Mouse (Mus musculus) CH12.LX (cell line): ENCODE data around the gene Arhgap35. TPM values are rescaled to one million over a fixed set of nuclear protein-coding genes. Genes with fewer than 3 reads are reported as not detected.

Experiments
- DNase-seq: peaks from one replicate; pipeline ENCODE4 v3.0.0-alpha.2; 2013; ENCODE audit errors: extremely low read depth
- H3K27ac ChIP-seq: 2 replicates; pipeline ENCODE4 v1.5.1; 2012; ENCODE audit warnings: low read depth, mild to moderate bottlenecking, control low read depth, moderate library complexity; ENCODE audit not compliant: insufficient read depth
- H3K27me3 ChIP-seq: replicated peaks from 2 replicates; pipeline ENCODE3; 2012; ENCODE audit warnings: inconsistent platforms
- H3K36me3 ChIP-seq, 2 experiments: replicated peaks in 1 of 2; 2 replicates each; pipeline versions ENCODE3 to v1.6.1; 2012; ENCODE audit warnings: inconsistent platforms in 1 of 2, low read length in 1 of 2, mild to moderate bottlenecking in 1 of 2, mixed read lengths in 1 of 2, moderate library complexity in 1 of 2; ENCODE audit not compliant: control insufficient read depth in 1 of 2, insufficient read depth in 1 of 2
- H3K4me1 ChIP-seq, 2 experiments: 2 replicates each; pipeline ENCODE4 v1.6.1; 2012; ENCODE audit warnings: inconsistent platforms in 1 of 2, moderate library complexity in 1 of 2; ENCODE audit not compliant: insufficient read depth in 2 of 2, control insufficient read depth in 1 of 2
- H3K4me2 ChIP-seq: 2 replicates; pipeline ENCODE4 v1.6.1; 2012; ENCODE audit warnings: low read depth, mild to moderate bottlenecking, control low read depth; ENCODE audit not compliant: poor library complexity, insufficient read depth, severe bottlenecking
- H3K4me3 ChIP-seq, 3 experiments: fragments of 150-350 bp in 1 of 3; sonication (generic) in 1 of 3; replicated peaks in 1 of 3; 2 replicates each; pipeline versions ENCODE3 to v1.5.1; 2011 to 2012; ENCODE audit warnings: low read depth in 2 of 3, low read length in 2 of 3, mild to moderate bottlenecking in 2 of 3, moderate library complexity in 2 of 3, control low read depth in 1 of 3, improper control_type of control experiment in 1 of 3, inconsistent platforms in 1 of 3, mixed read lengths in 1 of 3; ENCODE audit not compliant: poor library complexity in 1 of 3
- H3K79me2 ChIP-seq: replicated peaks from 2 replicates; pipeline ENCODE4 v1.6.1; 2012; ENCODE audit warnings: mild to moderate bottlenecking, moderate library complexity; ENCODE audit not compliant: control insufficient read depth, poor library complexity, insufficient read depth, severe bottlenecking; ENCODE audit errors: extremely low read depth
- H3K9ac ChIP-seq: 2 replicates; pipeline ENCODE4 v1.6.1; 2012; ENCODE audit warnings: low read depth, mild to moderate bottlenecking, control low read depth, moderate library complexity; ENCODE audit not compliant: insufficient read depth
- H3K9me3 ChIP-seq: replicated peaks from 2 replicates; pipeline ENCODE3; 2012; ENCODE audit warnings: low read length, inconsistent platforms, mixed read lengths
- BHLHE40 ChIP-seq: IDR thresholded peaks from 2 replicates; pipeline ENCODE4 v1.6.1; 2011; ENCODE audit warnings: mild to moderate bottlenecking, low read depth, low read length, improper control_type of control experiment
- CHD2 ChIP-seq: IDR thresholded peaks from 2 replicates; pipeline ENCODE4 v1.6.1; 2011; ENCODE audit warnings: low read length, improper control_type of control experiment
- CTCF ChIP-seq, 2 experiments: IDR thresholded peaks in 1 of 2; conservative IDR thresholded peaks in 1 of 2; 2 replicates each; pipeline ENCODE4 v1.5.1; 2011 to 2012; ENCODE audit warnings: low read depth in 2 of 2, low read length in 2 of 2, improper control_type of control experiment in 1 of 2, inconsistent platforms in 1 of 2, mild to moderate bottlenecking in 1 of 2, moderate library complexity in 1 of 2
- ELF1 ChIP-seq: IDR thresholded peaks from 2 replicates; pipeline ENCODE4 v1.6.1; 2014; ENCODE audit warnings: low read depth, mild to moderate bottlenecking, inconsistent platforms, low read length, improper control_type of control experiment
- EP300 ChIP-seq: IDR thresholded peaks from 2 replicates; pipeline ENCODE4 v1.6.1; 2011; ENCODE audit warnings: low read length, improper control_type of control experiment
- ETS1 ChIP-seq: conservative IDR thresholded peaks from 2 replicates; pipeline ENCODE4 v1.6.1; 2012; ENCODE audit warnings: low read depth, mild to moderate bottlenecking, inconsistent platforms, low read length, improper control_type of control experiment, moderate library complexity
- GABPA ChIP-seq: IDR thresholded peaks from 2 replicates; pipeline ENCODE4 v1.6.1; 2012; ENCODE audit warnings: low read depth, low read length, improper control_type of control experiment, inconsistent platforms; ENCODE audit not compliant: insufficient replicate concordance
- HCFC1 ChIP-seq: IDR thresholded peaks from 2 replicates; pipeline ENCODE4 v1.6.1; 2012; ENCODE audit warnings: low read depth, mild to moderate bottlenecking, inconsistent platforms, low read length, improper control_type of control experiment
- IRF4 ChIP-seq: IDR thresholded peaks from 2 replicates; pipeline ENCODE4 v1.6.1; 2014; ENCODE audit warnings: low read depth, mild to moderate bottlenecking, inconsistent platforms, low read length, improper control_type of control experiment
- JUND ChIP-seq: conservative IDR thresholded peaks from 2 replicates; pipeline ENCODE4 v1.6.1; 2011; ENCODE audit warnings: low read depth, low read length, improper control_type of control experiment
- KAT2A ChIP-seq: IDR thresholded peaks from 2 replicates; pipeline ENCODE4 v1.6.1; 2012; ENCODE audit warnings: low read length, improper control_type of control experiment, inconsistent platforms; ENCODE audit not compliant: insufficient replicate concordance
- MAFK ChIP-seq: IDR thresholded peaks from 2 replicates; pipeline ENCODE4 v1.6.1; 2011; ENCODE audit warnings: low read length, improper control_type of control experiment; ENCODE audit not compliant: insufficient replicate concordance
- MAX ChIP-seq: IDR thresholded peaks from 2 replicates; pipeline ENCODE4 v1.6.1; 2011; ENCODE audit warnings: low read length, improper control_type of control experiment
- MEF2A ChIP-seq: IDR thresholded peaks from 2 replicates; pipeline ENCODE4 v1.6.1; 2014; ENCODE audit warnings: low read depth, mild to moderate bottlenecking, inconsistent platforms, low read length, improper control_type of control experiment, borderline replicate concordance
- MXI1 ChIP-seq: IDR thresholded peaks from 2 replicates; pipeline ENCODE4 v1.6.1; 2011; ENCODE audit warnings: mild to moderate bottlenecking, low read depth, low read length, improper control_type of control experiment
- NELFE ChIP-seq: IDR thresholded peaks from 2 replicates; pipeline ENCODE4 v1.6.1; 2011; ENCODE audit warnings: low read depth, low read length, improper control_type of control experiment
- NRF1 ChIP-seq: IDR thresholded peaks from 2 replicates; pipeline ENCODE4 v1.6.1; 2014; ENCODE audit warnings: low read depth, mild to moderate bottlenecking, inconsistent platforms, low read length, improper control_type of control experiment, moderate library complexity
- PAX5 ChIP-seq: IDR thresholded peaks from 2 replicates; pipeline ENCODE4 v1.6.1; 2012; ENCODE audit warnings: low read length, inconsistent platforms, mixed read lengths
- POLR2AphosphoS2 ChIP-seq: IDR thresholded peaks from 2 replicates; pipeline ENCODE4 v1.6.1; 2011; ENCODE audit warnings: low read depth, low read length, improper control_type of control experiment
- RCOR1 ChIP-seq: conservative IDR thresholded peaks from 2 replicates; pipeline ENCODE4 v1.6.1; 2012; ENCODE audit warnings: low read depth, mild to moderate bottlenecking, inconsistent platforms, low read length, improper control_type of control experiment
- SIN3A ChIP-seq: IDR thresholded peaks from 2 replicates; pipeline ENCODE4 v1.6.1; 2012; ENCODE audit warnings: low read length, improper control_type of control experiment, inconsistent platforms
- SMC3 ChIP-seq: IDR thresholded peaks from 2 replicates; pipeline ENCODE4 v1.6.1; 2011; ENCODE audit warnings: low read depth, low read length, improper control_type of control experiment
- TBP ChIP-seq: conservative IDR thresholded peaks from 2 replicates; pipeline ENCODE4 v1.6.1; 2011; ENCODE audit warnings: low read depth, low read length, improper control_type of control experiment
- TCF12 ChIP-seq: IDR thresholded peaks from 2 replicates; pipeline ENCODE4 v1.6.1; 2014; ENCODE audit warnings: low read depth, mild to moderate bottlenecking, inconsistent platforms, low read length, improper control_type of control experiment
- UBTF ChIP-seq: IDR thresholded peaks from 2 replicates; pipeline ENCODE4 v1.6.1; 2012; ENCODE audit warnings: low read depth, mild to moderate bottlenecking, inconsistent platforms, low read length, improper control_type of control experiment, moderate library complexity
- USF2 ChIP-seq: conservative IDR thresholded peaks from 2 replicates; pipeline ENCODE4 v1.6.1; 2011; ENCODE audit warnings: low read depth, low read length, improper control_type of control experiment
- ZC3H11A ChIP-seq: IDR thresholded peaks from 2 replicates; pipeline ENCODE4 v1.6.1; 2012; ENCODE audit warnings: low read depth, mild to moderate bottlenecking, inconsistent platforms, low read length, improper control_type of control experiment
- ZKSCAN1 ChIP-seq: IDR thresholded peaks from 2 replicates; pipeline ENCODE4 v1.6.1; 2012; ENCODE audit warnings: low read depth, inconsistent platforms, low read length, improper control_type of control experiment, borderline replicate concordance
- ZMIZ1 ChIP-seq: IDR thresholded peaks from 2 replicates; pipeline ENCODE4 v1.6.1; 2012; ENCODE audit warnings: low read depth, mild to moderate bottlenecking, inconsistent platforms, low read length, improper control_type of control experiment
- ZNF384 ChIP-seq: IDR thresholded peaks from 2 replicates; pipeline ENCODE4 v1.6.1; 2012; ENCODE audit warnings: low read depth, low read length, improper control_type of control experiment, inconsistent platforms
- dilution Hi-C: fragments of 300-500 bp; cut with MboI; formaldehyde crosslinking; loops from 2 replicates; pipeline ENCODE4 v1.14.3; 2020; ENCODE audit warnings: low sequenced_read_pairs; ENCODE audit not compliant: extremely low pct_unique_long_range_greater_than_20kb, extremely low pct_ligation_motif_present
- in situ Hi-C: fragments of 300-500 bp; cut with MboI; formaldehyde crosslinking; loops from 3 replicates; pipeline ENCODE4 v1.14.3; 2019; ENCODE audit warnings: low sequenced_read_pairs, low pct_ligation_motif_present, low pct_unique_long_range_greater_than_20kb, mixed read lengths
- polyA plus RNA-seq: library from polyadenylated mRNA; unstranded; fragments of >175 nt; gene quantifications from 2 replicates; pipeline ENCODE4 v1.2.1, GENCODE M21; 2012; ENCODE audit warnings: low read depth; ENCODE audit not compliant: insufficient read length
- total RNA-seq, 2 experiments: library from RNA; depleted of rRNA; stranded (reverse); fragments of 300-350 nt in 1 of 2; fragments of >200 nt in 1 of 2; gene quantifications; 2 replicates each; pipeline ENCODE4 v1.2.3; 2012 to 2014

The Arhgap35 gene
- total and polyA plus RNA-seq, 3 experiments = 3.0 to 7.2 (median 5.3) TPM

DNA sequence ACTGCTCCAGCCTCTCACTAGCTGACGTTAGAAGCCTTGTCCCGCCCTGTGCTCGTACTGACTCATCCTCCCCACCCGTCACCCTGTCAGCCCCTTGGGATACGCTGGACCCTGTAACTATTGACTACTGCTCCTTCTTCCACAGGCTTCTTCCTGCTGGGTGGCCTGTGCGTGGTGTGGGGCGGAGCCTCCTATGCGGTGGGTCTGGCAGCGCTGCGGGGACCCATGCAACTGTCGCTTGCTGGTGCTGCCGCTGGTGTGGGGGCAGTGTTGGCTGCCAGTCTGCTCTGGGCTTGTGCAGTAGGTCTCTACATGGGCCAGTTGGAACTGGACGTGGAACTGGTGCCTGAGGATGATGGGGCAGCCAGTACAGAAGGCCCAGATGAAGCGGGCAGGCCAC, 159.8 kb downstream of the Arhgap35 start:
- Histone ChIP-seq H3K27ac (no peak overlapping the region), H3K4me2 (no peak overlapping the region), H3K79me2 (no peaks in the 10 kb centered on the region), H3K9me3 (no peaks in the 10 kb centered on the region), H3K9ac (no peak overlapping the region), H3K27me3 (no peaks in the 10 kb centered on the region), H3K36me3 (peaks cover 15 to 52% of the 10 kb centered on the region in 2 experiments), H3K4me3 (no peak overlapping the region), H3K4me1 (peaks cover 6 to 14% of the 10 kb centered on the region in 2 experiments)
- DNase-seq = no peak
- no peak for TF ChIP-seq IRF4
- TF ChIP-seq HCFC1 = no peak
- TF ChIP-seq ETS1 = no peak
- TF ChIP-seq USF2 = no peak
- no peak for TF ChIP-seq ZNF384
- TF ChIP-seq MAX = no peak
- TF ChIP-seq UBTF = no peak
- TF ChIP-seq MAFK = no peak
- TF ChIP-seq TCF12 = no peak
- no peak for TF ChIP-seq NELFE
- TF ChIP-seq PAX5 = no peak
- in situ Hi-C loops (no loop called here), dilution Hi-C loops (no loop called here)

DNA sequence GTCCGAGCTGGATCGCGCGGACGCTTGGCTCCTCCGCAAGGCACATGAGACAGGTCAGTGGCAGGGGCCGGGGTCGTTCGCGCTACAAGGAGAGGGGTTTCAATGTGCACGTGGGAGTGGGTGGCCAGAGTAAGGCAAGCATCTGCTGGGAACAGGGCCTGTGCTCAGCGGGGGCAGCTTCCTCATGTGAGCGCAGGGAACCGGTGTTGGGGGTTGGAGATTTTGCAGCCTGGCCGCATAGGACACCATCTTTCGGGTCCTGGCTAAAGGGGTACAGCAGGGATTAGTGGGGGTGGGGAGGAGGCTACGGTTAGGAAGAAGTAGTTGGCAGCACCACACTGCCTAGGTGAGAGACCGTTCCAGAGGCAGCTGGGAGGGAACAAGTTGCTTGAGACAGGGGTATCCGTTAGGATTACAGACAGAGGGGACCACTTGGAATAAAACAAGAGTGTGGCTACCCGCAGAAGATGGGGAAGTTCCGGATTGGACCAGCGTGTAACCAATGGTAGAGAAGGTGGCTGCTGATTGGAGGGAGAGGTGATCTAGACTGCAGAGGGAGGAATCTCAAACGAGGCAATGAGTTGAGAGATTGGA, 161.6 kb downstream of the Arhgap35 start:
- no peak overlapping the region for H3K27ac ChIP-seq
- in situ Hi-C loops = no loop called here
- dilution Hi-C loops = no loop called here
- H3K27me3 ChIP-seq = no peaks in the 10 kb centered on the region
- peak overlapping the region; percentile 85 to 94 (median 92) for H3K4me3 ChIP-seq
- H3K36me3 ChIP-seq = peaks cover 15 to 43% of the 10 kb centered on the region in 2 experiments
- H3K9ac ChIP-seq = peak overlapping the region; percentile 73
- H3K4me2 ChIP-seq = peak overlapping the region; percentile 52
- H3K9me3 ChIP-seq = no peaks in the 10 kb centered on the region
- DNase-seq = peak; percentile 82
- peaks cover 6 to 14% of the 10 kb centered on the region in 2 experiments for H3K4me1 ChIP-seq
- no peaks in the 10 kb centered on the region for H3K79me2 ChIP-seq
- no peak for TF ChIP-seq NRF1
- TF ChIP-seq HCFC1 = peak; percentile 38; the same call in 1 of the 2 replicates
- peak; percentile 48; the same call in 1 of the 2 replicates for TF ChIP-seq TBP
- no peak; the same call in 1 of the 2 replicates for TF ChIP-seq ELF1
- TF ChIP-seq PAX5 = no peak
- no peak for TF ChIP-seq SMC3
- TF ChIP-seq RCOR1 = no peak
- no peak for TF ChIP-seq EP300
- no peak for TF ChIP-seq CTCF (conservative IDR thresholded peaks at IDR 0.05 in 1 of 2, IDR thresholded peaks at IDR 0.05 in 1 of 2; ENCODE audit: low read depth in 2 of 2, low read length in 2 of 2)
- no peak for TF ChIP-seq ZKSCAN1
- 0 out of 2 replicates have a peak, but pooled peaks have one; percentile 61 for TF ChIP-seq ZMIZ1
- no peak for TF ChIP-seq GABPA
- TF ChIP-seq MEF2A = no peak
- TF ChIP-seq MXI1 = peak; percentile 46; the same call in 1 of the 2 replicates
- 0 out of 2 replicates have a peak, but pooled peaks have one; percentile 24 for TF ChIP-seq CHD2
- TF ChIP-seq IRF4 = 0 out of 2 replicates have a peak, but pooled peaks have one; percentile 22
- TF ChIP-seq JUND = no peak
- TF ChIP-seq BHLHE40 = 0 out of 2 replicates have a peak, but pooled peaks have one; percentile 15
- no peak for TF ChIP-seq KAT2A
- TF ChIP-seq UBTF = 0 out of 2 replicates have a peak, but pooled peaks have one; percentile 51
- peak; percentile 46; the same call in 1 of the 2 replicates for TF ChIP-seq SIN3A
- TF ChIP-seq ETS1 = no peak
- TF ChIP-seq POLR2AphosphoS2 = no peak
- no peak for TF ChIP-seq ZC3H11A
- TF ChIP-seq MAX = no peak
- TF ChIP-seq TCF12 = peak; percentile 15; the same call in 1 of the 2 replicates
